Mouse (Mus musculus): ENCODE results near the gene Auts2. TPM values are rescaled to one million over a fixed set of nuclear protein-coding genes. Genes with fewer than 3 reads are reported as not detected.
A peak's percentile ranks its signal among the peaks of the same experiment; 100 is the strongest.

Auts2 gene
- total RNA-seq, 1 experiment from 2014 or later: 10.4 TPM

DNA sequence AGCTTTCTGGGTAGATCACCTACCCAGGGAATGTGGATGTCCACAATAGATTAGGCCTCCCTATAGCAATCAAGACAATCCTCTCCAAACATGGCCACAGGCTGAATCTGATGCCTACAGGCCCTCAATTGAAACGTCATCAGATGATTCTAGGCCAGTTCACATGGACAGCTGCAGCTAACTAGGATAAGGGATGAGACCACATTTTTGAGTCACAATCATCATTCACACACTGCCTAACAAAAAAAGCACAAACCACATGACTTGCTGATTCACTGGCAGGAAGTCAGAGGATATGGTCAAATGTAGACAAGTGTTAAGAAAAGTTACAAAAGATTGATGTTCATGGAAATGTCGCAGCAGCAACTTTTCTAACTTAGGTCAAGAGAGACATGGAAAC, 581.3 kb downstream of the Auts2 start:
- peak; percentile 84 for ATAC-seq (replicated peaks; ENCODE audit: low read depth, poor library complexity, severe bottlenecking)

DNA sequence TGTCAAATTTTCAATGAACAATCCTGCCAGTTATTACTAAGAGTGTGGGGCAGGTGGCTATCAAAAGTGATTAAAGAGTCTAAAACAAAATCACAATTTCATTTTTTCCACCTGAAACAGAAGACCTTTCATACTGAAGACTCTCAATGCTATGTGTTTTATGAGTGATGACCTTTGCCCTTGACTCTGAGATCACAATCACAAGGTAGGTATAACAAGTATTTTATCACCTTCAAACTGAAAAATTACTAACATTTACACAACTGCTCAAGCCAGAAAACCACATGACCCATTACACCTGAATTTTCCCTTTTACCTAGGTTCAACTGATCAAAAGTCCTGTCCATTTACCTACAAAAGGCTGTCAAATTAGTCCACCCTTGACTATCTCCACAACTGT, 582.7 kb downstream of the Auts2 start:
- no peak for ATAC-seq (replicated peaks; ENCODE audit: low read depth, poor library complexity, severe bottlenecking)

DNA sequence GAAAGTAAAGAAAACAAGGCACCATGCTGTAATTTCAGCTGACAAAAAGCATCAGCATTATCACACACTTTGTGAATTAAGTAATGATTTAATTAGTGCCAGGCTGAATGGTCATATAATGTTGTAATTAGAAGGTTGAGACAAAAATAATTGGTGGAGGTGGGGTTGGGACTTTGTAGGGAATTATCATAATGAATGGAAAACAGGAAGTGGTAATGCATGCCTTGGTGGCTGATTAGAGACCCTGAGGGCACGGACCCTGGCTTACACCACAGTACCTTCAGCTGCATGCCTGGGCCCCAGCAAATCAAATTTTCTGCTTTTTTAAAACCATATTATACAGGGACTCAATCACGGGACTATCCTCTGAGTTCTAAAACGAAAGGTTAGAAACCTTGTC, 586.1 kb downstream of the Auts2 start:
- no peak; the same call in 1 of the 2 replicates for ATAC-seq (replicated peaks; ENCODE audit: low read depth, poor library complexity, severe bottlenecking)

DNA sequence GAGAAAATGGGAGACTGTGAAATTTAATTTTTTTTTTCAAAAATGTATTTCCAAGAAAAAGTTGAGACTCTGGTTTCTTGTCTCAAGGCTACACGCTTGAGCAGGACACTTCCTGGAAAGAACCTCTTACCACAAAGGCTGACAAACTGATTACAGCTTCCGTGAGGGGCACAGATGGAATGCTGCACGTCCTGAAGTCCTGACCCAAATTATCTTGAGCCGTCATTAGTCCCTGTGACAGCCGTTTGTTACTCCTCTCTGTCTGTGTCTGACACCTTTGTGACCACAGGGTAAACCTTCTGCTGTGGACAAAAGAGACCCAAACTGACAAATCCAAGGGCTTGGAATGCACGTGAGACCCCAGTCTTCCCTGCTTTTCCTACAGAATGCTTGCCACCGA, 587.1 kb downstream of the Auts2 start:
- ATAC-seq (replicated peaks; ENCODE audit: low read depth, poor library complexity, severe bottlenecking): peak; percentile 84

DNA sequence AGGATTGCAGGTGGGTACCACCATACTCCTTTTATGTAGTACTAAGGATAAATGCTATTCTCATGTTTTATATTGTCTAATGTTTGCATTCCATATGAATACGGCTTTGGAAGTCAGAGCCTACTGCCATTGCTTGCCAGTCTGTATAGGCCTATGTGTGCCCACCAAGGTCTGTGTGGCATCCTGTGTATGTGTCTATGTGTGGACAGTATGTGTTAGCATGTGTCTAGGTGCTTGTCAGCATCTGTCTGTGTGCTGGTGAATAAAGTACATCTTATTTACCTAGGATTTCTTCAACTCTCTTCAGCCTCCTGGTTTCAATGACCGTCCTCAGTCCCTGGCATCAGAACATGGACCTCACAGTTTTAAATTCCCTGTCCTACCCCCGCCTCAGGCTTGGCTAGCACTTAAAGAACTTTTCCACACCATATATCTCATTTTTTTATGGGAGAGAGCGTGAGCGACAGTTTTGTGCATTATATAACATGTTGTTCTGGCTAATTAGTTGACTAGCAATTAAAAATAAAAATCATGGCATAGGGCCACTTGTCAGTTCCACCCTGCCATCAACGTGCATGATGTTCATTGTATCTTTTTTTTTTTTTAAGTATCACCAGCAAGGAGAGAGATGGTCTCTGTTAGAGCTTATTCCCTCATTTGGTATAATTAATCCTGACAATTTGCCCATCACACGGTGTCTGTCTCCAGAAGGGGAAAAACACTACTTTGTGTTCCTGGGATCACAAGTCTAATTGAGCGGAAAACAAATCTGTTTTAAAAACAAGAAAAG, 587.7 kb downstream of the Auts2 start:
- ATAC-seq (replicated peaks; ENCODE audit: low read depth, poor library complexity, severe bottlenecking): no peak

DNA sequence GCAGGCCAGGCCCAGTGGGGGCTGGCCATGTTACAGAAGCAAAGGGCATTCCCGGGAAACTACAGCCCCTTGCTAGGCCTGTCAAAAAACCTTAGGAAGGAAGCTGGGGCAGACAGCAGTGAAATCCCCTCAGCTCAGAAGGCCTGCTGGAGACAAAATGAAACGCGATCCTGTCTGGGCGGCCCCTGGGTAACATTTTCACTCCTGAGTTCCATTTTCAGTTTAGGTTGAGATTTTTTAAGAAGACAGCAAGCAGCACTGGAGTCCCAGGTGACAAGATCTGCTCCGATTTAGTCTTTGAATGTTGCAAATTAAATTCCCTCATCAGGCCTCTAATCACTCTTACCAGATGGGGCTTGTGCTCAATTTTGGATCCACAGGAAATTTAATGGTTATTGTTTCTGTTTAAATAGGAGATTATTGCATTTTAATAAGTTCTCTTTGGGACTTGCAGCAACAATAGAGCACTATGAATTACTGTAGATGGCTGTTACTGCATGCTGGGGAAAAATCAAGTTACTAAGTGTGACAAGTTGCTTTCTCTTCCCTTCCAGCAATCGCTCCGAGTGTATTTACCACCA, 594.5 kb downstream of the Auts2 start:
- ATAC-seq (replicated peaks; ENCODE audit: low read depth, poor library complexity, severe bottlenecking): no peak

DNA sequence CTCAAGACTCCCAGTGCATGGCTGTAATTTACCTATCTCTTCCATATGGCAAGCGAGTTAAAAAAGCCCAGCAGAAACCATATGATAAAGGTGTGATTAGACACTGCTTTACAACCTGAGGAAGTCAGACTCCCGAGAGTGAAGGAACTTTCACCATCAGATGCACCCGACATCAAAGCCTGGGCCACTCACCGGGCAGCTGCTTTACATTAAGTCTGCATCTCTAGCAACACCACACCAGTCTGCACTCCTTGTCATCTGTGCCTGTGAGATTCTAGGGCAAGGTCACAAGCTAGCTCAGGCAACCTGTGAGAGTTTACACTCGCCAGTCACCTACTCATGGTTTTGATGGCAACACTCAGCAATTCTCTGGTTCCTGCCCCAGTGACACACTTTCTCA, 596.3 kb downstream of the Auts2 start:
- no peak for ATAC-seq (replicated peaks; ENCODE audit: low read depth, poor library complexity, severe bottlenecking)

DNA sequence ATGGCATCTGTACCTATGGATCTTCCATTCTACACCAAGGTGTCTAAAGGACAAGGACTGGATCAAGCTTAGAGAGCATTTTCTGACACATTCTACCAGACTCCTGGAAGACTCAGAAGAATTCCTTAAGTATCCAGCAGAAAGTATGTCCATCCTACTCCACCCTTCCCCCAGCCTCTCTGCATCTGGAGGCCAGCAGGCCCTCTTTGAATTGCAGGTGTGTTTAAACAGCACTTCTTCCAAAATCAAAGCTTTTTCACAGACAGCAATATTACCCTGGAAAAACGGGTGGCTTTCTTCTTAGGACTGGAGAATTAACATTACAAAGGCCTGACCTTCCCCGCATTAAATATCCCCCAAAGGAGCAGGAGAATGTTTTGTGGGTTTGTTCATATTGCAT, 598.4 kb downstream of the Auts2 start:
- no peak for ATAC-seq (replicated peaks; ENCODE audit: low read depth, poor library complexity, severe bottlenecking)

DNA sequence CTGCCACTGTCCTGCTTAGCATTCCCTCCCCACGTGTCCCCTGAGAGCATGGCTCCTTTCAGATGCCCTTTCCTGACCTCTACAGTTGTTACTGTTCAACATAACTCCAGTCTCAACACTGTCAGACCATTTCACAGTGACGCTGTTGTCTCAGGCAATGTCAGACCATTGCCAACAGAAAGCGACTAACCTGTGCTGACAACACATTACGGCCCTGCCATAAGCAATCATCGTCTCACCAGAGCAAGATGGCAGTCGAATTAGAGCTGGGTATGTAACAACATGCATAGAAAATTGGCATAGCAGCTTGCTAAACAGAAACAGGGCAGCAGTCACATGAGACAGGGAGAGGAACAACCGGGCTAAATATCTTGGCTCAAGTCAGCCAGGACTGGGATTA, 614.4 kb downstream of the Auts2 start:
- no peak for ATAC-seq (replicated peaks; ENCODE audit: low read depth, poor library complexity, severe bottlenecking)

DNA sequence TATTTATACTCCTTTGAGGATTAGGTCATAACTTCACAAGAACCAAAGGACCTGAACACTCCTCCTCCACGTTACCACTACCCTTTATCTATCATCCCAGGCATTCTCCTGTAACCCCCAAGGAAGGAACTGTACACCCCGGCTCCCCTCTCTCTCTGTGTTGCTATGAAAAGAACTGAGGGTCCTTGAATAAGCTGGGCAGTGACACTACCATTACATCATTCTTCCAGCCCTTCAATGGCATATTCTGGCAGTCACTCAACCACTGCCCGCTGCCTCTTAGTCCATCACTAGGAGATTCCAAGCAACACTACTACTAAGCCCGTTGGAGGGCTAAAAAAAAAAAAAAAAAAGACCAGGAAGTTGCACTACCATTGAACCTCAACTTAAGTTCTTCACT, 620.4 kb downstream of the Auts2 start:
- no peak for ATAC-seq (replicated peaks; ENCODE audit: low read depth, poor library complexity, severe bottlenecking)

DNA sequence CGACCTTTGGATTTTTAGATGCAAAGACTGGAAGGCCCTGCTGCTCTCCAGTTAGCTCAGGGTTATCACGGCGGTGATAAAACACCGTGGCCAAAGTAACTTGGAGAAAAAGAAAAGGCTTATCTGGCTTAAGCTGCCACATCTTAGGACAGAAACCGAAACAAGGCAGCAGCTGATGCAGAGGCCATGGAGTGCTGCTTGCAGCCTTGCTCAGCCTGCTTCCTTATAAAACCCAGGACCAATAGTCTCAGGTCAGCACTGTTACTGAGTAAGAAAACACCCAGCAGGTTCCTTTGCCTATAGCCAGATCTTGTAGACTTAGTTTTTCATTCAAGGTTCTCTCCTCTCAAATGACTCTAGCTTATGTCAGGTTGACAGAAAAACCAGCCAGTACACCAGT, 621.0 kb downstream of the Auts2 start:
- ATAC-seq (replicated peaks; ENCODE audit: low read depth, poor library complexity, severe bottlenecking): no peak

DNA sequence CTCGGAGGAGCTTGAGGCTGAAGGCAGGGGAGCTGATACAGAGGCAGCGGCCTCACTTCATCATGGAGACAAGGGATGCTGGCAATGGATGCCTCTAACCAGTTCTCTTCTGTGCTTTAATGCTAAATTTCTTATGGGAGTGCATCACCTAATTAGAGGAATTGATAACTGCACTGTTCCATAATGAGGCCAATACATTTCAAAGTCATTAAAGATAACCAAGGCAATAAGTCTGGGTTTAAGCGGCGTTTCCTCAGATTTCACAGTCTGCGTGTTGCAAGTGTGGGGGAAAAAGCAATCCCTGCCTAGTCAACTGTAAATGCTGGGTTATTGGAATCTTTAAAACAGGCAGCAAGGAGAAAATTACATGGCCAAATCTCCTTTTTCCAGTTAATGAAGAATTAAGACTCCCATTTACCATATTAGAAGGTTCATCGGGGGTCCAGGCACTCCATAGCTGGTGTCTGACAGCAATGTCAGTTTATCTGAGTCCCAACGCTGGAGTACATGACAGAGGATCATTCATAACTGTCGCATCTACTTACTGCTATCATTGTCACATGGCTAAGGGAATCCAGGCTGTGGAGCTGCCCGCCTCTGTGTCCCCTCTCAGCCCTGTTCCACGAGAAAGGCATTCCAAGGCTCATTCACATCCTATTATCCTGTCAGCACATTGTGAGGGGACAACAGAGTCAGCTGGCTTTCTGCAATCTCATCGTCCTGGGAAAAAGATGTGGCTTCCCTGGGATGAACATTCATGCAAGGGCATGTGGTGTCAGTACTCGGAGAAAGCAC, 623.0 kb downstream of the Auts2 start:
- no peak for ATAC-seq (replicated peaks; ENCODE audit: low read depth, poor library complexity, severe bottlenecking)

DNA sequence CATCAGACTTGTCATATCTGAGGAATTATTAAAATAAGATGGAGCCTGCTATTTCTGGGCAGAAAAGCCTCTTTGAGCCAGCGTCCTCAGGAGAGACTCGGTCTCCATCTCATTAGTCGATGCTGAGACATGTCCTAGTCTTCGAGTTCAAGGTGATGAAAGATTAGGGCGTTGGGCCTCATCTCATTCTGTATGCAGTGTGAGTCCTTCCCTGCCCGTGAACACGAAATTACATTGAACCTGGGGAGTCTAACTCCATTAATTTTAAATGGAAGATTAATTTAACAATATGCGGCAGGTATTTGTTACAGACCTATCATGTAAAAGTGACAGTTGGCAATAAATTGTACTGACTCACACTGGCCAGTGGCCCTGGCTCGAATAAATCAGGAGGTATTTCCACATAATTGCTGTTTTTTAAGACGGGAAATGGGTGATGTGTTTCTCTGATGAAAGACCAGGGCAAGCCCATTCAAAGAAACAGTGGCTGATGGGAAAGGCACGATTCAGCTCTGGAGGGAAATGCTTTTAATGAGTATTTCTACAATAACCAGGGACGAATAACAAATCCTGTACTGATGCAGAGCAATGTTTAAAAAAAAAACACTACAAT, 626.2 kb downstream of the Auts2 start:
- no peak for ATAC-seq (replicated peaks; ENCODE audit: low read depth, poor library complexity, severe bottlenecking)

DNA sequence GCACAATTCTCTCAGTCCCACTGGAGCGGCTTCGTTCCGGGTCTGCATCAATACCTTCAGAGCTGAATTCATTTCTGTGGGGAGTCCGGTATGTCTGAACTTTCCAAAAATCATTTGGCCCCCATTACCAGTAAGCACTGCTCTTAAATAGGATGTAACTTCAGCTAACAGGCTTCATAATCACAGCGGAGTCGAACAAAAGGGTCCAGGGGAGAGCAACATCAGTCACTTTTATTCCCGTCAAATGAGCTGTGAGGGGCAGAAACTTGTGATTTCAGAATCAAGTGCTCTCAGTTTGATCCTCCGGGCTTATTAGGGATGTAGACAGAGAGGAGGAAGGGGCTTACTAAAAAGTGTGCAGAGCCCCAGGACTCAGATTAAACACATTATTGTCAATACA, 629.6 kb downstream of the Auts2 start:
- no peak for ATAC-seq (replicated peaks; ENCODE audit: low read depth, poor library complexity, severe bottlenecking)

DNA sequence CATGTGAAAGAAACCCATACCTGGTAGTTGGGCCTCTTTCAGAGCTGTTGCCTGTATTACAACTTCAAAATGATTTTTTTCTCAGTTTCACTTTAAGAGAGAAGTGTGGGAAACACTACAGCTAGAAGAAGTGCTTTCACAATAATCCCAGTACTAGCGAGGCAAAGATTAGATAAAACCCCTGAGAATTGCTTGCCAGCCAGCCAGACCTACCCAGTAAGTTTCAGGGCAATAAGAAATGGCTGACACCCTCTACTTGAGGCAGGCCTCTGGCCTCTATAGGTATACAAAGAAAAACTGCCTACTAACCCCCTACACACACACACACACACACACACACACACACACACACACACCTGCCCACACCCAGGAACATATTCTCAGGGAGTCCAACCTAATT, 630.2 kb downstream of the Auts2 start:
- ATAC-seq (replicated peaks; ENCODE audit: low read depth, poor library complexity, severe bottlenecking): no peak

DNA sequence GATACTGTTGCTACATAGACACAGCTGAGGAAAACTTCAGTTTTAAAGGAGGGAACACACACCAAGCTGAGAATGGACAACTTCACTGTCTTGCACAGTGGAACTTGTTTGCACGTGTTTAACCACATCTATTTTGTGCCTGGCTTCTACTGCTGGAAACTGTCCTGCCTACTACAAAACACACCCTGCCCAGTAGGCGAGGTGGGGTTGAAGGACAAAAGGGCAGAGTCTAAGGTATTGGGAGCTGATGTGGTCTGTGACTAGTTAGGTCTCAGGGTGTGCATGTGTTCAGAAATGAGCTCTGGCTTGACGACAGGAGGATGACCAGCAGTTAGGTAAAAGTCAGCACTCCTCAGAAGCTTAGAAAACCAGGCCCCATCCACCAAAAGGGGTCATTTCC, 636.8 kb downstream of the Auts2 start:
- ATAC-seq (replicated peaks; ENCODE audit: low read depth, poor library complexity, severe bottlenecking): no peak

DNA sequence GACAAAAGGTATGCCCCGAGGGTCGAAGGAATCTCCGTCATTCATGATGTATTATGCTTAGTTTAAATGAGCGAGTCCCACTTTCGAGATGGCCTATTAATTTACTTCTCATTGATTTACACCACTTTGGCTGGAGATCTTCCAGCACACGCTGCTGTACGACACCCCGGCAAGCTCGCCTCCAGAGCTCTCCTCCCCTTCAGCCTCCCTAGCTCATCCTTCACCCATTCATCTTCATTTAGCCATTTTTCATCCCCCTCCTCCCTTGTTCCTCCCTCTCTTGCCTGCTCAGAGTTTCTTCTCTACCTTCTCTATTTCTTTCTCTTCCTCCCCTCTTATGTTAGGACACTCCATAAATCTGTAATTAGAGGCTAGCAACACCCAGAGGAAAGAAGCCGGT, 638.7 kb downstream of the Auts2 start:
- ATAC-seq (replicated peaks; ENCODE audit: low read depth, poor library complexity, severe bottlenecking): no peak

DNA sequence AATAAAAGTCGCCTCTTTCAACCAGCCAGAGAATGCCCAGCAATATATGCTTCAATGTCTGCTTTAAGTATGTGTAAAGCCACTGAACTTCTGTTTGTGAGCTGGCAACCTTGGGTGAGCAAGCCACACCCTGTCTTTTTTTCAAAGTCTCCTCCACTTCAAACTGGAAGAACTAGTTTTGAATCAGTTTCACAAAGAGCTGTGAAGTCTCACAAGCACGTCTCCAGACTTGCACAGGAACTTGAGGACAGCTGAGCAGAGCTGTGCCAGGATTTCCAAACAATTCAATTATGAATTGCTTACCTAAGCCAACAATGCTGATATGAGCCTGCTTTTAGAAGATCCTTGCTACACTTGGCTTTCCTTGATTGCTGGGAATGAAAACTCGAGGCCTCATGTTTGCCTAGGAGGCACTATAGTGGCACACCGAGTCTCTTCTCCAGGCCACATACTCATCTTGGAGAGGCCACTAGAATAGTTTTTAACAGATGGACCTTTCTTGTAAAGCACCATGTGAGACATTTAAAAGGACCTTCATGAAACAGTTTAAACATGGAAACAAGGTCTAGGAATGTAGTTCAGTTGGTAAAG, 645.0 kb downstream of the Auts2 start:
- ATAC-seq (replicated peaks; ENCODE audit: low read depth, poor library complexity, severe bottlenecking): no peak

DNA sequence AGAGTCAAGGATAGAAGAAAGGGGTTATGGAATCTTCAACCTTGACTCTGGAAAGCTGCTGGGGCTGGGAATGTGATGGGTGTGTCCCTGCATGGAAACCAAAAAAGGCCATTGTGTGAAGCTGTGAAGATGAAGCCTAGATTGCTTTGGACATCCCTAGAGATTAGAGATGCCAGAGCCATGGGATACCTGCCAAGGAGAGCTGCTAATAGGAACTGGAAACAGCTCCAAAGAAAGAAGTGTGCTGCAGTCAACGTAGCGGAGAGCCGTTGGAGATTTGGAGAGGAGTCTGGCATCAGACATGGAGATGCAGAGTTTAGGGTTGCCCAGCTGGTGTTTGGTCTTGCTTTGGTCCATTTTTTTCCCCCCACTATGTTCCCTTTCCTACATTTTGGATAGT, 656.5 kb downstream of the Auts2 start:
- no peak for ATAC-seq (replicated peaks; ENCODE audit: low read depth, poor library complexity, severe bottlenecking)

DNA sequence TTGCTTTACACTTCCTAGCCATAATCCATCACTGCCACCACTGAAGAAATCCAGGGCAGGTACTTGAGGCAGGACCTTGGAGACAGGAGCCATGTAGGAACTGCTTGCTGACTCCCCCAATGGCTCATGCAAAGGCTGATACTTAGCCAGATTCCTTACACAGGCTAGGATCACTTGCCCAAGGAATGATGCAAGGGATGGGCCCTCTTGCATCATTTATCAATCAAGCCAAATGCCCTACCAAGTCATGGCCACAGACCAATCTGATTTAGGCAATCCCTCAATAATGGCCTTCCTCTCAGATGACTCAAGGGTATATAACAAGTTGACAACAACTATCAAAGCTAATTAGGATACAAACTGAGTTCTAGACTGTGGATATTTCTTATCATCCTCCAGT, 666.6 kb downstream of the Auts2 start:
- no peak for ATAC-seq (replicated peaks; ENCODE audit: low read depth, poor library complexity, severe bottlenecking)

DNA sequence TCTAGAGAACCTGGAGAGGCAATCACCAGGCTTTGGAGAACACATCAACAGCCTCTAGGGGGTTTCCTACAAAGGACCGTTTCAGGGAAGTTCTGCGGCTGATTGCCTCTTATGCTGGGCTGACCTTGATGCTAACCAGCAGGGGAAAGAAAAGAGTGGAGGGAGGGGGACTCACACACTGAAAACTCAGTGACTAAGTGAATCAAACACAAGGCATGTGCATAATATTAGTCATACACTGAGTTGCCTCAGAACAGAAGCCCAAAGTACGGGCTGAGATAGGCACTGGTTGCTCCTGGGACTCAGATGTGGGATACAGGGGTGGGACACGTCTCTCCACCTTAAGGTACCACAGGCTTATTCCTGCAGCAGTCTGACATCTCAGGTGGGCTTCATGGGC, 667.2 kb downstream of the Auts2 start:
- no peak for ATAC-seq (replicated peaks; ENCODE audit: low read depth, poor library complexity, severe bottlenecking)
